Mouse (Mus musculus): ENCODE measurements around the gene Atxn2.

Gene Atxn2

GRCm38 (mm10) chr5:121861964-121862363 lies 150.8 kb downstream of the Atxn2 start:
- no peak for DNase-seq (ENCODE audit: low spot score)

- no peak for DNase-seq (ENCODE audit: low spot score)
Measured at GRCm38 (mm10) chr5:121864330-121864729, 153.2 kb downstream of the Atxn2 start.

Measured in ovary, postnatal 36 days (tissue).